Mouse (Mus musculus) forebrain, embryonic 12.5 days (tissue): ENCODE data around the gene Phpt1. TPM values are rescaled to one million over a fixed set of nuclear protein-coding genes. Genes with fewer than 3 reads are reported as not detected.

Experiments
- ATAC-seq: fragments of 200-750 bp; cut with Nextera tagmentation; 2 replicates; pipeline ENCODE4 v1.8.0; 2017; ENCODE audit warnings: moderate TSS enrichment; ENCODE audit not compliant: low FRiP score
- H3K27ac ChIP-seq: fragments of 300-500 bp; sonication (generic); 2 replicates; pipeline ENCODE4 v1.5.1; 2016; ENCODE audit warnings: mild to moderate bottlenecking
- H3K27me3 ChIP-seq: fragments of 300-500 bp; sonication (generic); 2 replicates; pipeline ENCODE4 v1.6.1; 2016; ENCODE audit warnings: mild to moderate bottlenecking
- H3K36me3 ChIP-seq: fragments of 300-500 bp; sonication (generic); replicated peaks from 2 replicates; pipeline ENCODE4 v1.6.1; 2016; ENCODE audit warnings: mild to moderate bottlenecking
- H3K4me1 ChIP-seq: fragments of 300-500 bp; sonication (generic); 2 replicates; pipeline ENCODE4 v1.6.1; 2016
- H3K4me2 ChIP-seq: fragments of 300-500 bp; sonication (generic); 2 replicates; pipeline ENCODE4 v1.6.1; 2016; ENCODE audit warnings: mild to moderate bottlenecking, moderate library complexity
- H3K4me3 ChIP-seq: fragments of 300-500 bp; sonication (generic); replicated peaks from 2 replicates; pipeline ENCODE4 v1.5.1; 2016; ENCODE audit warnings: mild to moderate bottlenecking
- H3K9ac ChIP-seq: fragments of 300-500 bp; sonication (generic); 2 replicates; pipeline ENCODE4 v1.6.1; 2016; ENCODE audit warnings: mild to moderate bottlenecking
- H3K9me3 ChIP-seq: fragments of 300-500 bp; sonication (generic); 2 replicates; pipeline ENCODE4 v1.6.1; 2016
- WGBS: fragments of 180-500 bp; shearing (Covaris S2); methylation state at CpG from one replicate; pipeline ENCODE4 v1.1.7; 2016; 5-methylcytosine and 5-hydroxymethylcytosine counted together
- polyA plus RNA-seq: library from polyadenylated mRNA; unstranded; fragments of >200 nt; fragmentation: Nextera tagmentation; extraction: Ambion mirVana; gene quantifications from 2 replicates; pipeline ENCODE4 v1.2.1, GENCODE M21; 2016

The Phpt1 gene
- polyA plus RNA-seq, 1 experiment from 2014 or later, result 158 TPM

- 42% methylated on average over 6 of the region's 6 CpGs for WGBS
- Histone ChIP-seq H3K4me3 (peak overlapping the region; percentile 38; the same call in 1 of the 2 replicates), H3K9ac (0 out of 2 replicates have a peak overlapping the region, but pooled peaks have one; percentile 33), H3K4me2 (peak overlapping the region; percentile 65; the same call in 1 of the 2 replicates), H3K9me3 (no peaks in the 10 kb centered on the region), H3K36me3 (peaks cover 30% of the 10 kb centered on the region), H3K27me3 (peaks cover 58% of the 10 kb centered on the region), H3K4me1 (peaks cover 53% of the 10 kb centered on the region), H3K27ac (no peak overlapping the region)
- no peak for ATAC-seq
Measured at GRCm38 (mm10) chr2:25580621-25581101, 5.6 kb upstream of the Phpt1 start.

DNA sequence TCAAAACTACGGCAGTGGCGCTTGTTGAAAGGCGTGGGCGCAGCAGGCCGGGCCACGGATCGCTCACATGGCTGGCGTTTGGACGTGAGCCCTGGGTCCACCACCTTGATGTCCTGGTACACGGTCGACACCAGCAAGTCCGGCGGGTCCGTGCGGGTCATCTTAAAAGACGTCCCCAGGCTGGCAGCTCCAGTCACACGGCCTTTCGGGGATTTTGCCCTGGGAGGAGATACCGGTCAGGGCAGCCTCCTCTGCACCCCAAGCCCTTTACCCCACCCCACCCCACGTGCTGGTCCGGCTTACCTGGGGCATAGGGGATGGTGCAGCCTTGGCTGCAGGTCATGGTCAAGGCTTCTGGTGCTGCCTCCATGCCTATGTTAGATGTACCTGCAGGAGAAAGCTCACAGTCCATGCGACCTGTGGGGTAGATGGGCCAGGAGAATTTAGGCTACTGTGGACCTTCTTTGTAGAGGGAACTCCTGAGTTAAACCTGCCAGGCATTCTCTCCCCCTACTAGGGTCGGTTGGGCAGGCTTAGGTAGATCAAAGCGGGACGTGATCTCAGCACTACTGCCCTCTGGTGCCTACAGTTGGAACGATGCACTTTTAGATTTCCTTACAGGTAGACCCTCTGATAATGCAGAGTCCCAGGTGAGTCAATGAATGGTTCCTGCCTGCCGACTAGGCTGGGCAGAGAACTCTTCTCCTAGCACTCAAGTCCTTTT is 4.9 kb upstream of the Phpt1 start:
- WGBS, result 5% methylated on average over 27 of the region's 27 CpGs
- Histone ChIP-seq H3K4me1 (peaks cover 58% of the 10 kb centered on the region), H3K27ac (no peak overlapping the region), H3K36me3 (peaks cover 23% of the 10 kb centered on the region), H3K4me3 (peak overlapping the region; percentile 19), H3K4me2 (peak overlapping the region; percentile 32; the same call in 1 of the 2 replicates), H3K9ac (no peak overlapping the region; the same call in 1 of the 2 replicates), H3K27me3 (peaks cover 60% of the 10 kb centered on the region), H3K9me3 (no peaks in the 10 kb centered on the region)
- no peak for ATAC-seq

DNA sequence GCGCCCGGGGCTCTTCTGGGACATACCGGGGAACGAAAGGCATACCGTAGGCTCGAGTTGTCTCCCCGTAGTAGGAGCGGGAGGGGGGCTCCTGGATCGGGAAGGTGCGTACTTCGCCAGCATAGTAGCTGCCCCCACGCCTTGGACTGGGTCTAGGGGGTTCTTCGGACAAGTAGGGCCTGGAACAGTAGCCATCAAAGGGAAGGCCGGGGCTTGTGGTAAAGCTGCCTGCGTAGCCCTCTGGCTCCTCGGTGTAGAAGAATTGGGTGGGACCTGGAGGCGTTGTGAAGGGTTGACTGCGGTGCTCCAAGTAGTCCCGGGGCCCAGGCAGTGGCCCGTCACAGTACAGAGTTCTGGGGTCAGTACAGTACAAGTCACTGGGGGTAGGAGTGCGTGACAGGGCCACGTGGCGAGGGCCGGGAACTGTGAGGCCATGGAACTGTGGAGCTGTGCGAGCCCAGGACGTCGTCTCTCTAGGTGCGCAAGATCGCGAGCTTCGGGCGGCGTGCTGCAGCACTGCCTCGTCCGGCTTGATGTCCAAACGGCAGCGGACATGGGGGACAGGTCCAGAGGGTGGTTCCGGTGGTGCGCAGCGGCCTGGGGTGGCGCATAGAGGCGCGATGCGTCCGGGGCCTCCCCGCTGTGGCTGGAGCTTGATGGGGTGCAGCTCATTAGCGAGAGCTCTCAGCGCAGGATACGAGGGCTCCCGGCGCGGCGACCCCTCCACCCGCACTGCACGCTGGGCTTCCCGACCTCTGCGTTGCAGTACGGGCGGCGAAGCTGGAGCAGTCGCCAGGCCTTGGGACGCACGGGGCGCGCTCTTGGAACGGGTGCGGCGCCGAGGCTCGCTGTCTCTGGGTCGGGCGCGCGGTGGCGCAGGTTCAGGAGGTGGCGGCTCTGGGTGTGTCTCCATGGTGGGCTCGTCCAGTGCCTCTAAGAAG is 4.0 kb upstream of the Phpt1 start:
- peaks cover 60% of the 10 kb centered on the region for H3K27me3 ChIP-seq
- WGBS, result 5% methylated on average over 77 of the region's 77 CpGs
- H3K9me3 ChIP-seq, result no peaks in the 10 kb centered on the region
- no peak overlapping the region for H3K27ac ChIP-seq
- peaks cover 14% of the 10 kb centered on the region for H3K36me3 ChIP-seq
- H3K4me1 ChIP-seq, result peaks cover 60% of the 10 kb centered on the region
- peak overlapping the region; percentile 32 for H3K4me2 ChIP-seq
- H3K4me3 ChIP-seq, result peak overlapping the region; percentile 19
- H3K9ac ChIP-seq, result peak overlapping the region; percentile 7; the same call in 1 of the 2 replicates
- no peak for ATAC-seq

GRCm38 (mm10) chr2:25577951-25578795 is 3.1 kb upstream of the Phpt1 start:
- H3K4me3 ChIP-seq, result peak overlapping the region; percentile 30
- H3K9me3 ChIP-seq, result no peaks in the 10 kb centered on the region
- peaks cover 6% of the 10 kb centered on the region for H3K36me3 ChIP-seq
- peak overlapping the region; percentile 44 for H3K4me2 ChIP-seq
- no peak overlapping the region; the same call in 1 of the 2 replicates for H3K9ac ChIP-seq
- no peak for ATAC-seq
- peaks cover 69% of the 10 kb centered on the region for H3K4me1 ChIP-seq
- no peak overlapping the region for H3K27ac ChIP-seq
- 4% methylated on average over 75 of the region's 75 CpGs for WGBS
- H3K27me3 ChIP-seq, result peaks cover 60% of the 10 kb centered on the region

DNA sequence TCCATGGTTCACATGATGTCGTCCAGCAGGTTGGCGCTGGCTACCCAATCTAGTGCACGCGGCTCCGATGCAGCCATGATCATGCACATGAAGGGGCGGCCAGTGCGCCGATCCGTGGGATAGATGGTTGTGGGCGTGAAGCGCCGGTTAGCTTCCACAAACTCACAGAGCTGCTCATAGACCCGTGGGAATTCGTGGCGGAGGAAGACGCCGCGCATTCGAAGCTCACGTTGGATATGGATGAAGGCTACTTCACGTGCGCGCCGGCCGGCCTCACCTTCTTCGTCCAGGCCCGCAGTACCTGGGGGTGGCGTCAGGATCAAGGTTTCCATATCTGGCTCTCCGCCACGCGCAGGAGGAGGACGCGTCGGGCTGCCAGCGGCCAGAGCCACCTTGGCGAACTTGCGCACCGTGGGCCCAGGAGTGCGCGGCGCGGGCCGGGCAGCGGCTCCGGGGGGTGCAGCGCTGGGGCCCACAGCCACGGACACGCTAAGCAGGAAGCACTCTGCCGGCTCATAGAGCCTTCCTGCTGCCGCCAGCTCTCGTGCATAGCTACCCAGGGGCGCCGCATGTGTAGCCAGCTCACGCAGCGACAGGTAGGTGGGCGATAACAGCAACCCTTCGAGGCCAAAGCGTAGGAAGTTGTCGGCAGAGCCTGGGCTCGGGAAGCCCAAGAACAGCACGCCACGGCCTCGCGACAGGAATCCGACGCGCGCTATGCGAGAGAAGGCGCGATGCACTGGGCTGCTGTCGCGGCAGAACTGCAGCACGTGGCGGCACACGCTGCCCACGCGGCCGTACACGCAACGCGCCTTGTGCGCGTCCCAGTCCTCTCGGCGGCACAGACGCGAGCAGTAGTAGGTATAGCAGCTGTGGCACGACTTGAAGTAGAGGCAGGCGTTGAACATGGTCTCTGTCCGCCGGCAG is 2.2 kb upstream of the Phpt1 start:
- 13% methylated on average over 92 of the region's 92 CpGs for WGBS
- Histone ChIP-seq H3K9ac (no peak overlapping the region; the same call in 1 of the 2 replicates), H3K27me3 (peaks cover 60% of the 10 kb centered on the region), H3K36me3 (no peaks in the 10 kb centered on the region; the same call in 1 of the 2 replicates), H3K4me3 (peak overlapping the region; percentile 30), H3K27ac (no peak overlapping the region), H3K4me2 (peak overlapping the region; percentile 44), H3K4me1 (peaks cover 67% of the 10 kb centered on the region), H3K9me3 (no peaks in the 10 kb centered on the region)
- no peak for ATAC-seq

- 67% methylated on average over 16 of the region's 16 CpGs for WGBS
- H3K9me3 ChIP-seq, result no peaks in the 10 kb centered on the region
- peak overlapping the region; percentile 74; the same call in 1 of the 2 replicates for H3K4me2 ChIP-seq
- no peak overlapping the region for H3K4me3 ChIP-seq
- peaks cover 8% of the 10 kb centered on the region for H3K36me3 ChIP-seq
- peaks cover 59% of the 10 kb centered on the region for H3K4me1 ChIP-seq
- H3K9ac ChIP-seq, result no peak overlapping the region
- no peak overlapping the region for H3K27ac ChIP-seq
- ATAC-seq, result no peak
- H3K27me3 ChIP-seq, result peaks cover 58% of the 10 kb centered on the region
Measured at GRCm38 (mm10) chr2:25576028-25576850, 1.2 kb upstream of the Phpt1 start.

DNA sequence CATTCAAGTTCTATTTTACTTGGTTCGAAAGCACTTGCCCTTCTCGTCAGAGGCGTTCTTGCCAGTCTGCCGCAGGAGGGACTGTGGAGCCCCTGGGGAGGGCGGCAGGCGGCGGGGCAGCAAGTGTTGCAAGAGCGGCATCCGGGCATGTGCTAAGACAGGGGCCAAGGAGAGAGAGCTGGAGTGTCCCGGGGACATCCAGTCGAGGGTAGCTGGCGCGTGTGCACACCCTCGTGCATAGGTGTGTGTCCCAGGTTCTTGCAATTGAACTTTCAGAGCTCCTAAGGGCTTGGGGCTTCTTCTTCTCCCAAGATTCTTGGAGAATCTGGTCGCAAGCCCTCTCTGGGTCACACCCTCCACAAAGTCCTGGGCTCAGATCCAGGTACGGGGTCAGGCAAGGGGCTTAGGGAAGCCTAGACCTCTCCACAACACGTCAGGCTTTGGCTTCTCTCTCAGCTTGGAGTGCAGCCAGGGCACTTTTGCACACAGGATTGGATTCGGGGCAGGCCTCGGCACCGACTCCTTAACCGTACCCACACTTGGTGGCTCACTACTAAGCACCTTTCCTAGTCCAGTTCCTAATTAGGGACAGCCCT is 506 bp upstream of the Phpt1 start:
- H3K4me1 ChIP-seq, result peaks cover 55% of the 10 kb centered on the region
- H3K9ac ChIP-seq, result peak overlapping the region; percentile 65
- no peaks in the 10 kb centered on the region for H3K9me3 ChIP-seq
- WGBS, result 18% methylated on average over 21 of the region's 21 CpGs
- peak overlapping the region; percentile 61 for H3K4me3 ChIP-seq
- peaks cover 14% of the 10 kb centered on the region for H3K36me3 ChIP-seq
- H3K27me3 ChIP-seq, result peaks cover 51% of the 10 kb centered on the region
- peak overlapping the region; percentile 74 for H3K4me2 ChIP-seq
- peak overlapping the region; percentile 82 for H3K27ac ChIP-seq
- no peak; the same call in 1 of the 2 replicates for ATAC-seq

DNA sequence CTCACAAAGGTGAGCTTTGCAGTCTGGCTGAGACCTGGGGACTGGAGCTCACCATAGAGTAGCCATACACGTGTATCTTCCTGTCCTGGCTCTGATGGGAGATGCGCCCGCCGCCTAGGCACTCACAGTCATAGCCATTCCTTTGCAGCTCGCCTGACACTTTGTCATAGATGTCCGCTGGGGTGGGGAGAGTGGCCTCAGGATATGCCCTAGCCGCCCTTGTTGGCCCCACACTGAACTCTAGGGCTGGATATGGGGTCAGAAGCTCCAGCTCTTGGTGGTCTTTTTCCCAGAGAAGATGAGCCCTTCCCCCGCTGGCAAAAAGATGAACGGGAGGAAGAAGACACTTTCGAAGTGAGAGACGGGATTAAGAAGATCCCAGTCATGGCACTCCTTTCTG is 888 bp downstream of the Phpt1 start:
- peak overlapping the region; percentile 65 for H3K9ac ChIP-seq
- 18% methylated on average over 11 of the region's 11 CpGs for WGBS
- H3K9me3 ChIP-seq, result no peaks in the 10 kb centered on the region
- peaks cover 37% of the 10 kb centered on the region for H3K27me3 ChIP-seq
- H3K36me3 ChIP-seq, result peaks cover 27% of the 10 kb centered on the region
- H3K4me2 ChIP-seq, result peak overlapping the region; percentile 74
- no peak overlapping the region for H3K27ac ChIP-seq
- H3K4me1 ChIP-seq, result peaks cover 46% of the 10 kb centered on the region
- H3K4me3 ChIP-seq, result peak overlapping the region; percentile 61
- 0 out of 2 replicates have a peak, but pooled peaks have one; percentile 1 for ATAC-seq

- ATAC-seq, result no peak
- Histone ChIP-seq H3K27ac (no peak overlapping the region), H3K4me2 (peak overlapping the region; percentile 74), H3K36me3 (peaks cover 38% of the 10 kb centered on the region), H3K4me1 (peaks cover 38% of the 10 kb centered on the region), H3K9ac (no peak overlapping the region), H3K27me3 (peaks cover 26% of the 10 kb centered on the region), H3K9me3 (no peaks in the 10 kb centered on the region), H3K4me3 (no peak overlapping the region)
- 92% methylated on average over 2 of the region's 2 CpGs for WGBS
Measured at GRCm38 (mm10) chr2:25573068-25573467, 2.0 kb downstream of the Phpt1 start.

DNA sequence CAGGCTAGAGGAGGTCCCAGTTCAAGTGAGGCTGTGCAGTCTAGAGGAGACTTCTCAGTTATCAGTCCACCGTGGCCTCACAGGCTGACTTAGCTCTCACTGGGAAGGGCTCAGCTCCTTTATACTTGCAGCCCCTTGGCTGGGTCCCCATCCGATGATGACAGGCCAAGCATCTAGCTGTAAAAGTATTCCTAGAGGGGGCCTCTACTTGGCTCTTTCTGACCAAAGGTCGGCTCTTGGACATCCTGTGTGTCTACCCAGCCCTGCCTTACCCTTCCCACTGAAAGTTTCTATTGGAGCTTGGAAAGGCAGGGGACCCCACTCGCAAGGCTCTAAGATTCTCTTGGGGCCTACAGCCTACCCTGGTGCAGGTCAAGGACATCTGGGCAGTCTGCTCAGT is 3.8 kb downstream of the Phpt1 start:
- H3K9me3 ChIP-seq, result no peaks in the 10 kb centered on the region
- no peak overlapping the region for H3K4me2 ChIP-seq
- H3K27me3 ChIP-seq, result peaks cover 8% of the 10 kb centered on the region
- ATAC-seq, result no peak
- no peak overlapping the region for H3K27ac ChIP-seq
- H3K9ac ChIP-seq, result no peak overlapping the region
- H3K4me1 ChIP-seq, result peaks cover 26% of the 10 kb centered on the region
- peaks cover 54% of the 10 kb centered on the region for H3K36me3 ChIP-seq
- H3K4me3 ChIP-seq, result no peak overlapping the region
- 85% methylated on average over 4 of the region's 4 CpGs for WGBS
